Mouse (Mus musculus) cerebellum, adult 8-10 months (tissue): ENCODE data around the gene Stk26.

Source experiments
- DNase-seq: peaks from one replicate; pipeline ENCODE4 v3.0.0; 2022

Stk26 gene

GRCm38 (mm10) chrX:50926893-50927545 lies 86.2 kb downstream of the Stk26 start:
- DNase-seq, result no peak

GRCm38 (mm10) chrX:50930309-50930708 lies 89.5 kb downstream of the Stk26 start:
- no peak for DNase-seq

GRCm38 (mm10) chrX:50937117-50937516 lies 96.3 kb downstream of the Stk26 start:
- no peak for DNase-seq

- DNase-seq, result no peak
Observed at GRCm38 (mm10) chrX:50942610-50943009, 101.8 kb downstream of the Stk26 start, which contains the start of gene Frmd7. TSS of gene Frmd7 (minus strand) at chrX:50942710.
